Mouse (Mus musculus) Patski (cell line): Measurements from ENCODE around the gene Ltb. TPM values are rescaled to one million over a fixed set of nuclear protein-coding genes. Genes with fewer than 3 reads are reported as not detected.

Experiments
- ATAC-seq: fragments of 100-300 bp; one replicate; pipeline ENCODE4 v1.8.0; 2021
- CTCF ChIA-PET: fragments of 350-600 bp; sonication (Branson Sonifier 250); formaldehyde crosslinking; loops from one replicate; lab custom pipeline; 2022; ENCODE audit warnings: inconsistent platforms; lab: Charles Lee
- POLR2A ChIA-PET: fragments of 350-600 bp; sonication (Branson Sonifier 250); formaldehyde crosslinking; loops from one replicate; lab custom pipeline; 2022; ENCODE audit warnings: antibody characterized with exemption, inconsistent platforms; lab: Charles Lee
- DNase-seq: peaks from one replicate; pipeline ENCODE4 v3.0.0-alpha.2; 2011; ENCODE audit warnings: low read depth, low spot score
- H3K27me3 ChIP-seq: fragments of 371-371 bp; one replicate; pipeline ENCODE4 v1.5.1; 2021
- CTCF ChIP-seq: fragments of 100-300 bp; IDR thresholded peaks from one replicate; pipeline ENCODE4 v1.5.1; 2021
- in situ Hi-C: fragments of 300-500 bp; cut with MboI; formaldehyde crosslinking; loops from 3 replicates; pipeline ENCODE4 v1.11.1; 2018; ENCODE audit warnings: low pct_unique_long_range_greater_than_20kb, mixed read lengths
- polyA plus RNA-seq: library from polyadenylated mRNA; unstranded; gene quantifications from one replicate; pipeline ENCODE4 v1.2.3, GENCODE M21; 2021

Ltb gene
- polyA plus RNA-seq: not detected

- POLR2A ChIA-PET: no interaction called here
- no peaks in the 10 kb centered on the region for H3K27me3 ChIP-seq
- no peak for DNase-seq
- in situ Hi-C loops: no loop called here
- CTCF ChIA-PET: interaction anchor here (0.8 to 1.2 kb wide), 3 partner anchors 15 to 28 kb away, joined by 3 read pairs; no protein-coding TSS in a partner anchor
- no peak for TF ChIP-seq CTCF
- ATAC-seq: no peak
These were observed at the start of gene Ltb for GRCm38 (mm10) chr17:35193881-35194843. Ltb (plus strand) TSS chr17:35194439.

GRCm38 (mm10) chr17:35146139-35146538 lies 48.1 kb upstream of the Ltb start:
- no peaks in the 10 kb centered on the region for H3K27me3 ChIP-seq
- ATAC-seq (no peak), DNase-seq (no peak)
- in situ Hi-C loops: loop anchor here (25.0 kb wide), 1 partner anchor 509 kb away; the partner anchor contains the start of genes Atf6b, Fkbpl, Ppt2 and Prrt1
- POLR2A ChIA-PET: interaction anchor here (1.8 to 3.7 kb wide), 2 partner anchors 9 to 13 kb away, joined by 11 to 17 read pairs; no protein-coding TSS in a partner anchor
- TF ChIP-seq CTCF: no peak
- CTCF ChIA-PET: interaction anchor here (0.7 to 0.9 kb wide), 2 partner anchors 8 to 22 kb away, joined by 3 to 4 read pairs; no protein-coding TSS in a partner anchor

- H3K27me3 ChIP-seq: no peaks in the 10 kb centered on the region
- in situ Hi-C loops: loop anchor here (25.0 kb wide), 1 partner anchor 510 kb away; the partner anchor contains the start of genes Atf6b, Fkbpl, Ppt2 and Prrt1
- DNase-seq (no peak), ATAC-seq (no peak)
- ChIA-PET CTCF (interaction anchor here (0.7 to 1.1 kb wide), 2 partner anchors 12 to 18 kb away, joined by 3 read pairs; no protein-coding TSS in a partner anchor), POLR2A (interaction anchor here (0.7 to 3.7 kb wide), 6 partner anchors 10 to 215 kb away, joined by 5 to 17 read pairs (median 7); partner anchors contain the start of gene Prrc2a)
- TF ChIP-seq CTCF: no peak
These were observed 46.9 kb upstream of the Ltb start for GRCm38 (mm10) chr17:35147348-35147747.

- CTCF ChIA-PET: interaction anchor here (1.1 kb wide), 1 partner anchor 18 kb away, joined by 3 read pairs; no protein-coding TSS in a partner anchor
- no peak for ATAC-seq
- no peak for DNase-seq
- POLR2A ChIA-PET: interaction anchor here (0.7 to 3.7 kb wide), 6 partner anchors 9 to 216 kb away, joined by 5 to 17 read pairs (median 7); partner anchors contain the start of gene Prrc2a
- TF ChIP-seq CTCF: no peak
- in situ Hi-C loops: loop anchor here (25.0 kb wide), 1 partner anchor 511 kb away; the partner anchor contains the start of genes Atf6b, Fkbpl, Ppt2 and Prrt1
- H3K27me3 ChIP-seq: no peaks in the 10 kb centered on the region
These were observed 46.2 kb upstream of the Ltb start for GRCm38 (mm10) chr17:35147922-35148639.

GRCm38 (mm10) chr17:35152121-35152520 lies 42.1 kb upstream of the Ltb start:
- in situ Hi-C loops: no loop called here
- ATAC-seq (no peak), DNase-seq (no peak)
- POLR2A ChIA-PET: interaction anchor here (1.2 kb wide), 1 partner anchor 11 kb away, joined by 5 read pairs; no protein-coding TSS in a partner anchor
- TF ChIP-seq CTCF: no peak
- CTCF ChIA-PET: interaction anchor here (1.2 kb wide), 1 partner anchor 10 kb away, joined by 4 read pairs; no protein-coding TSS in a partner anchor
- H3K27me3 ChIP-seq: no peaks in the 10 kb centered on the region

GRCm38 (mm10) chr17:35153077-35153476 lies 41.2 kb upstream of the Ltb start:
- ChIA-PET POLR2A (interaction anchor here (1.2 kb wide), 1 partner anchor 10 kb away, joined by 5 read pairs; no protein-coding TSS in a partner anchor), CTCF (interaction anchor here (1.2 kb wide), 1 partner anchor 9 kb away, joined by 4 read pairs; no protein-coding TSS in a partner anchor)
- no peaks in the 10 kb centered on the region for H3K27me3 ChIP-seq
- no peak for TF ChIP-seq CTCF
- in situ Hi-C loops: no loop called here
- no peak for ATAC-seq
- no peak for DNase-seq

GRCm38 (mm10) chr17:35153931-35154330 lies 40.3 kb upstream of the Ltb start:
- no peaks in the 10 kb centered on the region for H3K27me3 ChIP-seq
- DNase-seq: no peak
- in situ Hi-C loops: no loop called here
- ATAC-seq: no peak
- no peak for TF ChIP-seq CTCF
- ChIA-PET POLR2A (interaction anchor here (1.3 kb wide), 1 partner anchor 9 kb away, joined by 4 read pairs; no protein-coding TSS in a partner anchor), CTCF (no interaction called here)

- CTCF ChIA-PET: no interaction called here
- POLR2A ChIA-PET: interaction anchor here (1.3 to 1.8 kb wide), 2 partner anchors 9 kb away, joined by 4 to 6 read pairs; no protein-coding TSS in a partner anchor
- in situ Hi-C loops: no loop called here
- no peaks in the 10 kb centered on the region for H3K27me3 ChIP-seq
- no peak for TF ChIP-seq CTCF
- ATAC-seq (no peak), DNase-seq (no peak)
These were observed 39.6 kb upstream of the Ltb start for GRCm38 (mm10) chr17:35154616-35155015.

GRCm38 (mm10) chr17:35155451-35155850 lies 38.8 kb upstream of the Ltb start:
- no peak for TF ChIP-seq CTCF
- no peaks in the 10 kb centered on the region for H3K27me3 ChIP-seq
- ChIA-PET POLR2A (interaction anchor here (0.8 to 1.8 kb wide), 2 partner anchors 9 to 12 kb away, joined by 3 to 6 read pairs; no protein-coding TSS in a partner anchor), CTCF (interaction anchor here (0.8 to 1.7 kb wide), 4 partner anchors 11 to 19 kb away, joined by 3 to 6 read pairs (median 3); no protein-coding TSS in a partner anchor)
- no peak for DNase-seq
- no peak for ATAC-seq
- in situ Hi-C loops: no loop called here
